Comparison of ENCODE assay signal across 9 mouse cellular contexts in the genomic region with DNA sequence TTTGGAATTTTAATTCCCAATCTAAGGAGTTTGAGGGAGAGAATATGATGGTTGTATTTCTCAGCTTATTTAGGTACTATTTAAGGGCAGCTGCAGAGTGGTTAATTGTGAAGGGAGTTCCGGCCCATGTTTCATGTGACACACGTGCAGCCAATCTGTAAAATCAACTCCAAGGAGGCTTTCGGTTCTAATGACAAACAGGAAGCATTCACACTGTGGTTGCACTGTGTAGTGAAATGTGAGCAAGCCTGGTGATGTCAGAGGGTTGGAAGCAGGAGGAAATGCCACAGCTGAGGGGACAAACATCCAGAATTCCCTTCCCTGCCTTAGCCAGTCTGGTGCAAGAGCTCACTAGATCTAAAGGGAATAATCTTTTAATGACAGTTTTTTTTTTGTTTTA. TPM values are rescaled to one million over a fixed set of nuclear protein-coding genes. Genes with fewer than 3 reads are reported as not detected.
DNase-seq lines count a peak whose midpoint lies in the region; ATAC-seq and TF ChIP-seq lines count a peak whose summit lies in the region.
"Had no signal": no experiment of that assay in that cellular context is flagged by ENCODE, and none has a peak within 500 bp of the region (broad histone marks: within the 10 kb centered on the region; RNA-seq: fewer than 3 reads in every experiment).

No protein-coding gene starts in this region.

- no peak overlapping the region for H3K4me2 ChIP-seq in kidney, postnatal 0 days (ENCODE audit: low read length)

- peak; percentile 95 for ATAC-seq in granulocyte monocyte progenitor cell, adult 5-6 weeks (replicated peaks; ENCODE audit: poor library complexity, severe bottlenecking)
- no peak for ATAC-seq in kidney, postnatal 0 days (replicated peaks; ENCODE audit: low FRiP score, low read depth)
- ATAC-seq in neutrophil, adult 5-6 weeks (ENCODE audit: extremely low read depth, insufficient number of reproducible peaks, low FRiP score, poor library complexity, severe bottlenecking), result peak; percentile 93
- ATAC-seq in frontal cortex, adult (ENCODE audit: low TSS enrichment), result no peak

- no peak overlapping the region for H3K9ac ChIP-seq in kidney, postnatal 0 days (ENCODE audit: low read depth, low read length)

- 23% methylated on average over 3 of the region's 3 CpGs for WGBS in kidney, postnatal 0 days

- no peaks in the 10 kb centered on the region for H3K36me3 ChIP-seq in kidney, postnatal 0 days (ENCODE audit: insufficient read depth, low read length)

- intact Hi-C loops in gastrocnemius, postnatal 36 days (cut with DNase I), result no loop called here

- H3K4me1 ChIP-seq in kidney, postnatal 0 days (replicated peaks; ENCODE audit: insufficient read depth, low read length), result no peaks in the 10 kb centered on the region

- no peak overlapping the region for H3K4me3 ChIP-seq in kidney, postnatal 0 days (replicated peaks; ENCODE audit: low read depth, low read length)
- H3K4me3 ChIP-seq: erythroblast, embryonic 14.5 days had no signal

- no peaks in the 10 kb centered on the region for H3K9me3 ChIP-seq in kidney, postnatal 0 days (replicated peaks; ENCODE audit: low read length)

- no peak for TF ChIP-seq CTCF in kidney, postnatal 0 days (IDR thresholded peaks at IDR 0.05; ENCODE audit: low read depth)

- H3K27me3 ChIP-seq in kidney, postnatal 0 days (ENCODE audit: insufficient read depth, low read length), result no peaks in the 10 kb centered on the region

- DNase-seq in gastrocnemius, adult 18-20 months (ENCODE audit: low spot score), result peak; percentile 30
- no peak for DNase-seq in gastrocnemius, postnatal 36 days
- peak; percentile 79 for DNase-seq in kidney, postnatal 0 days (ENCODE audit: low spot score)
- DNase-seq in cerebellum, adult 11 months, result no peak
- DNase-seq in frontal cortex, postnatal 36 days (ENCODE audit: low spot score in 2 of 2), result no peak

- H3K27ac ChIP-seq in kidney, postnatal 0 days, result no peak overlapping the region

RNA-seq across cellular contexts. Expression of gene Otud1, which starts 8.3 kb away (rescaled TPM):
- 100 to 1,000 TPM in 1 of 2 experiments, 10 to 100 TPM in 1; 19.7 to 263 TPM for total RNA-seq in gastrocnemius, adult 18-20 months (2021)
- total RNA-seq in gastrocnemius, postnatal 36 days (2021), result 10 to 100 TPM; 37.1 to 57.3 TPM
- total RNA-seq in granulocyte monocyte progenitor cell, adult 5-6 weeks (2014; fragmentation: Nextera tagmentation), result 3.0 and 3.7 TPM in 2 replicates
- 5.6 and 7.0 TPM in 2 replicates for total RNA-seq in granulocyte monocyte progenitor cell, adult 5-6 weeks (2017)
- 2.7 and 3.8 TPM in 2 replicates for polyA plus RNA-seq in kidney, postnatal 0 days (2015; fragmentation: Nextera tagmentation; extraction: Ambion mirVana)
- total RNA-seq in neutrophil, adult 5-6 weeks (2017), result 32.0 and 33.5 TPM in 2 replicates

Comparison
In these comparisons a context has a peak if more than half of its experiments do, and no peak if none do; other contexts are left out.
1. DNase-seq: peak in gastrocnemius, adult 18-20 months (single experiment) and kidney, postnatal 0 days (single experiment); none in gastrocnemius, postnatal 36 days (0 of 2), cerebellum, adult 11 months (single experiment) and frontal cortex, postnatal 36 days (0 of 2).
2. ATAC-seq: peak in granulocyte monocyte progenitor cell, adult 5-6 weeks (single experiment) and neutrophil, adult 5-6 weeks (single experiment); none in kidney, postnatal 0 days (single experiment) and frontal cortex, adult (single experiment).